Mouse (Mus musculus) urinary bladder, postnatal 4 days (tissue): ENCODE results near the gene Galm.
A peak's percentile ranks its signal among the peaks of the same experiment; 100 is the strongest.

Source experiments
- DNase-seq, 2 experiments: peaks; one replicate each; pipeline ENCODE4 v3.0.0; 2021 to 2022; ENCODE audit warnings: low spot score in 2 of 2

Galm gene

DNA sequence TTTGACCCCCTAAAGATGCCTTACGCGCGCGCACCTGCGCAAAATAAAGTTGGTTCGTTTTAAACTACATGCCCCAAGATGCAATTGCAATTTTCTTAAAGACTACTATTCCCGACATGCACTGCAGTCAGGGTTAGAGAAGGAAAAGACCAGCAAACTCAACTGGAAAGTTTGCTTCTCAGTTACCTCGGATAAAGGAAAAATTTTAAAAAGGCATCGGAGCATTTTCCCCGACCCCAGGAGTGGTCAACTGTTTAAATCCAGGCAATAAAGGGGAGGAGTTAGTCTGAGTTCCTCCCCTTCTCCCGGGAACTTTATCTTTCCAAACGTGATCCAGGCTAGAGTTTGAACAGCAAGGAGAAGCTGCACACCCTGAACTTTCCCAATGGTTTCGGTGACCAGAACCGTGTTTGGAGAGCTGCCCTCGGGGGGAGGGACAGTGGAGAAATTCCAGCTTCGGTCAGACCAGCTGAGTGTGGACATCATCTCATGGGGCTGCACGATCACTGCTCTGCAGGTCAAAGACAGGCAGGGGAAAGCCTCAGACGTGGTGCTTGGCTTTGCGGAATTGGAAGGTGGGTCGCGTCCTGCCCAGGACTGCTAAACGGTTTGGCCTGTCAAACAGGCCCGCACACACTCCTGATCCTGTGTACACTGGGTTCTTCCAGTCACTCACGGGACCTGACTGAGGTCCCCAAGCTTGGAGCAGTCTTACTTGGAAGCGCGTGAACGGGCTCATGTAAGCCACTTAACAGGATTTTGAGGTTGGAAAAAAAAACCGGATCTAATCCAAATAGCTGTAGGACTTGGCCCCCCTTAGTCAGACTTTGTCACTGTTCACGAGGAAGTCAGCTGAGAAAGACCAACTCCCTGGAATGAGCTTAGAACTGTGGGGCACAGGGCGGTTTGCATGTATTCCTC is at the start of gene Galm:
Gene Galm (plus strand): TSS at position 141 of the 921 bp plus-strand sequence.
- DNase-seq: peak; percentile 57 to 74

DNA sequence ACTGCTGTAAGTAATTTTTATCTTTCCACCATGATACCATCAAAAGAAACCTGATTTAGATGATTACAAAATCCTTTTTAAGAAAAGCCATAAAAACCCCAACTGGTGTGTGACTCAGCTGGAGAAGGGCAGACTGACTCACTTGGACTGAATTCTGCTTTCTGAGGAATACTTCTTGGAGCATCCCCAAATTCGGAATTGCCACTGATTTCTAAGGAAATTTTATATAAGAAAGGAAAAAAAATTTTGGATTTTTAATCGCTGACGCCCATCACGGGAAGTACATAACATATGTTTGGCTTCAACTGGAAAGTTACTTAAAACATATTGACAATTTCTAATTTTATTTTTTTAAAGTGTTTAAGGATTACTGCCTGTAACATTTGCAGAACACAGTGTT is 48.5 kb upstream of the Galm start:
- no peak for DNase-seq

DNA sequence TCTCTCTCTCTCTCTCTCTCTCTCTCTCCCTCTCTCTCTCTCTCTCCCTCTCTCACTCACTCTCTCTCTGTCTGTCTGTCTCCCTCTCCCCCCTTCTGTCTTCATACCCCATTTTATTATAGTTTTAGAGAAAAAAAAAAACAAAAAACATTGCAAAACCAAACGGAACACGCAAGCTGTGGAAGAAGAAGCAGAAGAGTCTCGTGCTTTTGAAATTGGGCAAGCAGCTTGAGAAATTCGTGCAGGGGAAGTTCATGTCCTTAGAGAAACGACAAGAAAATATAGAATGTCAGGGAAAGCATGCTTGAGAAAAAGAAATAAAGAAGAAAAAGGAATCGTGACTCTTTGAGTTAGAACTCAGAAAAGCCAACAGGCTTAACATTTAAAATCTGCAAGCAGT is 44.0 kb upstream of the Galm start:
- DNase-seq: no peak

DNA sequence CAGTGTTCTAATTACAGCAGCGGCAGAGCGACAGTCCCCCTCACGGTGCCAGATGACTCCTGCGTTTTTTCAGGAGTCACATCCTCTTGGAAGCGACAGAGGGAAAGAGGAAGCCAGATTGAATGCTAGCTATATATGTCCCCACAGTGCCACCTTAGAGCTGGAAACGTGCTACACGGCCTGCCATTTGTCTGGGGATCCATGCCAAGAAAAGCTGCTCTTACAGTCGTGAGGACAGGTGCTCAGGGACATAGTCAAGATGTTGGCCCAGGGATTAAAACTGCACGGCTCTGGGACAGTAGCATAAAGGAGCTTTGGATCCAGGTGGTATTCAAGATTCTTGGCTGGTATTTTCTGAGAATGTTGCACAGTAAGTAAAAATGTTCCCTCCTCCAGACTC is 42.8 kb upstream of the Galm start:
- no peak for DNase-seq

DNA sequence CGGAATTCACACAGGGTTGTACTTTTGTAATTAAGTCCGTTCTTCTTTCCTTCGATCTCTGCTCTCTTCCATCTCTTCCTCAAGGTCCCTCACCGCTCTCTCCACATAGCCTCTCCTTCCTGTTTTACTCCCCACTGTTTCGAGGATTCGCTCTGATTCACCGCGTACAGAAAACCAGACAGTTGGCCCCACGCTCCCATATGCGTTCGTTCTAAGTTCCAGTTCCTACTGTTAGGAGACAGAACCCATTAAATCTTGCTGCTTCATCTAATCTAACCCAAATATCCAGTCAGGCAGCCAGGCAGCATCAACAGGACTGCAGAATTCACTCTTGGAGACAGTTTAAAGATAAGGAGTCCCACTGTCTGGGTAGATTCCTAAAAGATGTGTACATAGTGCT is 40.7 kb upstream of the Galm start:
- DNase-seq: no peak

DNA sequence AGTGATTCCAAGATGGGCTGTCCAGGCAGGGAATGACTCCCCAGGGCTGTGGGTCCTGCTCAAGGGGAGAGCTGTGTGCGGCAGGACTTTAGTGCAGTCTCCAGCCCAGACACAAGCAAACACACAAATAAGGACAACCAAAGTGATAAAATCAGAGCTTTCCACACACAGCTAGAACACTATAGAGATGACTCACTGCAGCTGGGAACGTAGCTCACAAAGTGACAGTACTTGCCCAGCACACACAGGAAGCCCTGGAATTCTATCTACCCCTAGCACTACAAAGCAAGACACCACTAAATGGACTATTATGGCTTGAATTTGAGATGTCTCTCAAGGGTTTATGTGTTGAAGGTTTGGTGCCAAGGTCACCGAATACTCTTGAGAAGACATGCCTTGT is 39.1 kb upstream of the Galm start:
- DNase-seq: no peak

DNA sequence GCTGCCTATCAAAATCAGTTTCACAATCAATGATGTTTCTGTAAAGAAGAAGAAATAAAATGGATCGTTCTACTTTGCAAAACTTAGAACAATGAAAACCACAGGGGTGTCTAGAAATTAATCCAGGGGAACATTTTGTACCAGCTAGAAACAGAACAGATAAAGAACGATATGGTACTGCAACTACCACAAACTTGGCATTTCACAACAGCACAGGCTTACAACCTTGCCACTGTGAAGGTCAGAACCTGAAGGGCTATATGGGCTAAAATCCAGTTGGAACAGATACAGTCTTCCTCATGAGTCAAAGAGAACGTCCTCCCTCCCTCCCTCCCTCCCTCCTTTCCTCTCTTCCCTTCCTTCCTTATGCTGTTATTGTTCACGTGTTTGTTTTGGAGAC is 36.7 kb upstream of the Galm start:
- no peak for DNase-seq

DNA sequence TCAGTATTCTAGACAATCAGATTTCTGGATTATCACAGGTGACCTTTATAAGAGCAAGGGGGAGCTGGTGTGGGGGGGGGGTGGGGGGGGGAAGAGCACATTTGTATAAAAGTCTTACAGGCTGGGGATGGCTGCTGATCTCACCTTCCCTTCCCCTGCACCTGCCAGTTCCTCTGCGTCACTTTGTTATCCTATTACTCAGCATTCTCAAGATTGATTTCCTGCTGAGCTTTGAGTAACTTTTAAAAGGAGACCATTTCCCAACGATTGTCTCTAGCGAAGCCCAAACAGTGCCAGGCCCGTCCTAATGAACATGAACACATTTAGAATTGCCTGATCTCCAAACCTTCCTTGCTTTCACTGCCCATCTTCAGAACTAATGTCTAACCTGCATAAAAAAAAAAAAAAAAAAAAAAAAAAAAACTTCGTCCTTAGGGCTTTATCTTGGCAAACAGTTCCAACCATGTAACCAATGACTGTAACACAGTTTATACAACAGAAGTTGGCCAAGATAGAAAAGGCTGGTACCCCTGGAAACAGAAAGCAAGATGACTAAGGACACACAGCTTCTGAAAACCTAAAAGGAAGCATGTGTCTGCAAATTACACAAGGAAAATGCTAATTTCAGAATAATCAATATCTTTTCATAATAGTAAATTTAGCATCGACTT is 35.3 kb upstream of the Galm start:
- DNase-seq: no peak

DNA sequence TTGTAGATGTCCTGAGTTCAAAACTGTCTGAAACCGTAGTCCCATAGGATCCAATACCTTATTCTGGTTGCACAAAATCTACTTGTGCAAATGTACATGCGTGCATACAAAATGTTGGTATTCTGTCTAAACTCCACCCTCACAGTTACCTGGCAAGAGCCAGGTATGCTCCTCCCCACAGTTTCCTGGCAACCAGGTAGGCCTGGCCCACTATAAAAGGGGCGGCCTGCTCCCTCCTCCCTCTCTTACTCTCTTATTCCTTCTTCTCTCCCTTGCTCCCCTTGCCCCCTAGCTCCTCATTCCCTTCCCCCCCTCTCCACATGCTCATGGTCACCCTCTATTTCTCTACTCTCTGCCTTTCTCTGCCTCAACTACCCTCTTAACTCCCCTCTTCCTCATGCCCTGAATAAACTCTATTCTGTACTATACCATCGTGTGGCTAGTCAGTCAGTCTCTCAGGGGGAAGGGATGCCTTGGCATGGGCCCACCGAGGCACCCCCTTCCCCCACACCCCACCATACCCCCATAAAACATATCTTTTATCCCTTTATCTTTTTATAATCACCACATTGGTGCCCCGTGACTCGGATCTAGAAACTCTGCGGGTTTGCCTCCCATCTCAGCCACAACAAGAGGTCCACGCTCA is 31.9 kb upstream of the Galm start:
- no peak for DNase-seq

DNA sequence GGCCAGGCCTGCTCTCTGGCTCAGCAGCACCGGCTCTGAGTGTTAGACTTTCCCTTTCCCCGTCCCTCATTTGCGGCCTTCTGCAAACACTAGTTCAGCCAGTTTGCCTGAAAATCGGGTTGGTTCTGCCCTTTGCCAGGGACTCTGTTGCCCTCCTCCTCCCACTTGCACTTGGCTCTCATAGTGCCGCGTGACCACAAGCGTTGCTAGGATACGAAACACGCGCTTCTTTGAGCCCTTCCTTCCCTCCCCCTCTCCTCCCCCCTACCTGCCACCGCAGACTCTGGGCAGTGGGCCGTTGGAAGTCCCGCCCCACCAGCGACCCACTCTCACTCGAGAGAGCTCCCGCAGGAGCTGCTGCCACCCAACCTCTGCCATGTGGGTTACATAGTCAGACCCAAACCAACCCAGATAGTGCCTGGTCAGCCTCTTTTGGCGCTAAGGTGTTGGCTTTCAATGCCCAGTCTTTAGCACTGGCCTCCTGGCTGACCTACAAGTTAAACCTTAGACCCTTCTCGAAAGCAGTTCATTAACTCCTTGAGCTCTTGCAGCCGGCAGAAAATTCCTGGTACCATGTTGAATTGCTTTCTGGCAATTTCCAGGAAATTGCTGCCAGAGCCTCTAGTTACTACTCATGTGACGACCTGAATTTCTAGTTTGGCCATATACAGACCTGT is 31.1 kb upstream of the Galm start:
- DNase-seq: no peak

DNA sequence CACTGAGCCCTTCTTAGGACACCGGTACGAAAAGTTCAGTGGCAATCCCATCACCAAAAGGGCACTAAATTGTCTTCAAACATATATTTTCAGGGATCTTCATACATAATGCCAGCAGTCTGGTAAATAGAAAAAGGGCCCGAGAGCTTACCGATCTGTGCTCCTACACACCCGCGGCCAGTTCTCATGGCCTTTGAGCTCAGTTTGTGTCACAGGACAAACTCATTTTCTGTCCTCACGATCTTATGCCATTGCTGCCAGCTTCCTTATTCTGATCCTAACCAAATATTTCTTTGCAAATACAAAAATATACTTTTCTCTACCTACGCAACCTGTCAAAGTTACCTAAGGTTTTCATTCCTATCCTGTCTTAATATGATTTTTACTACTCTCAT is 30.6 kb upstream of the Galm start:
- no peak for DNase-seq

DNA sequence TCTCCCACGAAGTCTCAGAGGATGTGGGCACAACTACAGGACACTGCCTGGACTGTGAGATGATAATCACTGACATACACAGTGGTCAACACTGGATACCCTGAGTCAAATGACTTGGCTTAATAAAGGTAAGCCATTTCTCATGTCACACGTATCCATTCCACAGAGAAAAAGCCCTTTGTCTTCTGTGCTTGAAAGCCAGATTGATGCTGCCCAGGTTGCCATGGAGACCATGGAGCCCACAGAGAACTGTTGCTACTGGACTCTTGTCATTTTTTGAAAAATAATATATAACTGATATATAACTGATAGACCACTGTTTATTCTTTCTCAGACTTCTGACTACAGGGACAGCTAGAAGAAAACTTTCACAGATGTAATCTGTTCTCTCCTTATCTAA is 30.1 kb upstream of the Galm start:
- no peak for DNase-seq

DNA sequence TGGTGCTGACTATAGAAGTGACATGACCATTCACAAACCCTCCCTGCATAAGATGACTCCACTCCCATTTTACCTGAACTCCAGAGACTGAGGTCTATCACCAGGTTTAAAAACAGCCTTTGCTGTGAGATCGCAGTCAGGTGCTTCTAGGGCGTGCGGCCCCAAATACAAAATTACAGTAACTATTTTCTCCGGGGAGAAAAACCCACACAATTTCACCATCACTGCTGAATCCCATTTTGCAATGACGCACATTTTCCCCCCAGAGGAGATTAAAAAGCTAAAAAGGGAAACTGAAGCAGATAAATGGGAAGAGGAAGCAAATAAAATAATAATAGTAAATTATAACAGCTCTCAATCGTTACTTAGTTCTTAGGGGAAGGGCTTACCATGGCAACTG is 27.4 kb upstream of the Galm start:
- DNase-seq: no peak

DNA sequence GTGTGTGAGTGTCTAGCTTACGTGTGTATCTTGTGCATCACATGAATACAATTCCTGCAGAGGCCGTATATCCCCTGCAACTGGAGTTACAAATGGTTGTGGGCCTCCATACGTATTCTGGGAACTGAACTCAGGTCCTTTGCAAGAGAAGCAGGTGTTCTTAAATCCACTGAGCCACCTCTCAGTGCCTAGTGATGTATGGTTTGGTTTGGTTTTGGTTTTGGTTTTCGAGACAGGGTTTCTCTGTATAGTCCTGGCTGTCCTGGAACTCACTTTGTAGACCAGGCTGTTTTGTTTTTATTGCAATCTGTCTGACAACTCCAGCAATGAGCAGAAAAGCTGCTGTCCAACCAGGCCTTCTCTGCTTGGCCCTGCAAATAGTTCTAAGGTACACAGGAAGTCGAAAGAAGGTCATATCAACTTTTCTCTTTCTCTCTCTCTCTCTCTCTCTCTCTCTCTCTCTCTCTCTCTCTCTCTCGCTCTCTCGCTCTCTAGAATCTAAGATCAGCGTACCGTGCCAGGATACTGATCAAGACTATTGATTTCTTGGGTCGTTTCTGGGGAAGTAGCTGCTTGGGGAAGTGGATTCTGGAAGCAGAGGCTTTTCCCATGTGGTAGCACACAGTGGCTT is 21.8 kb upstream of the Galm start:
- DNase-seq: no peak

DNA sequence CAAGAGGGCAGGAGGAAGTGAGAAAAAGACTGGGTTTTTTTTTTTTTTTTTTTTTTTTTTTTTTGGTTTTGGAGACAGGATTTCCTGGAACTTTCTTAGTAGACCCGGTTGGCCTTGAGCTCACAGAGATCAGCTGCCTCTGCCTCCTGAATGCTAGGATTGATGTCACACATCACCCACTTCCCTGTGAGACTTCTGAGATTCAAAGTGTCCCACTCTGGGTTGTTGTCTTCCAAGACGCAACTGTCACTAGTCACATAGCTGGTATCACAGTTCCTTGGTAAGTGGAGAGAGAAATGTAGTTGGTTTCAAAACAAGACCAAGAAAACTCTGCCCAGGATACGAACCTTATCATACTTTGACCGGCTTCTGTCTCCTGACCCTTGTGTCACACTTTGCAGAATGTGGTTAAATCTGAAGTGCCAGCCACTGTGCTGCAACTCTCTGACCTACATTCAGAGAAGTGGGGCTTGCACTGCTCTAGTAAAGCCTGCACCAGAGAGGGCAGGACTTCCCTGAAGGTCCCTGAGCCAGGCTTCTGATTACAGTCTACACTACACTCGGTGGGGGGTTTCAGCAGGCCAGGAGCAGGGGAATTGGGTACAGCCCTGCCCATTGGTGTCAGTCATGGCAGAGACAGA is 14.5 kb upstream of the Galm start:
- DNase-seq: no peak

DNA sequence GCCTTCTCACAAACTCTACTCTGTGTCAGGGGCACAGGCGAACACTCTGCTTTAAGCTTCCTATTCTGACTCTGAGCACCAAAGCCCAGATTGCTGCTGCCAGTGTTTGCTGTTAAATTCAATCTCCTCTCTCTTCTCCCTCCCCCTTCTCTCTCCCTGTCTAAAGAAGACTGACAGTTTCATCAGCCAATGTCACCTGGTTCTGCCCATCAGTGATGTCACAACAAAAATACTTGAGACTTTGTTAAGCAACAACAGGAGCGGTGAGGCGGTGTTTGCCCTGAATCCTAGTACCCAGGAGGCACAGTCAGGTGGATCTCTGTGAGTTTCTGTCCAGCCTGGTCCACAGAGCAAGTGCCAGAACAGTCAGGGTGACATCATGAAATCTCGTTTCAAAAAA is 13.8 kb upstream of the Galm start:
- no peak for DNase-seq

DNA sequence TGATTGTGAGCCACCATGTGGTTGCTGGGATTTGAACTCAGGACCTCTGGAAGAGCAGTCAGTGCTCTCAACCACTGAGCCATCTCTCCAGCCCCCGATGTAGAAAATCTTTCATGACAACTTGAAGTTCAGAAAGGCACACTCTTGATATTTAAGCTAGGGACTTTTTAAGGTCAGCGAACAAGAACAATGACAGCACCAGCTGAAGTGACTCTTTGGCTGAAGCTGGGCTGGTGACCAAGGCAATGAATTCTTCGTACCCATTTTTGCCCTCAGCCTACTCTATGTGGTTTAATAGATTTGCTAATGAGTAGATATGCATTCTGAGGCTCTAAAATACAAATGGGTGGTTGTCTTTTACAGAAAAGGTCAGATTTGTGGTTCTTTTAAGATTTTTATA is 6.9 kb upstream of the Galm start:
- DNase-seq: no peak

DNA sequence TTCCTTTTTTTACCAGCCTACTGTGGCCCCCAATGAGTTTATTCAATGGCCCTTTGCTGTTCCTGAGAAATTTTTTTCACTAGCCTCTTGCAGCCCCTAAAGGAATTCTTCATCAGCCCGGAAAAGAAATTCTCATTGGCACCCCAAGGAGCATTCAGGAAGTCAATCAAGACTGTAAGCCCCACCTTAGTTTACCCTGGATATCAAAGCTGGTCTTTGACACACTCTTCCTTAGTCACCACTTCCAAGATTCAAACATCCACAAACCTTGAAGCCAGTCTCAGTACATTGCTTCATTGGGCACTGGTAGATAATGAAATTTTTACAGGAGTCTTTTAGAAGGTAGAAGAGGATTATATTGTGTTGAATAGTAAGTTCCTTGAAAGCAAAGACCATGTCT is 5.4 kb upstream of the Galm start:
- no peak for DNase-seq

DNA sequence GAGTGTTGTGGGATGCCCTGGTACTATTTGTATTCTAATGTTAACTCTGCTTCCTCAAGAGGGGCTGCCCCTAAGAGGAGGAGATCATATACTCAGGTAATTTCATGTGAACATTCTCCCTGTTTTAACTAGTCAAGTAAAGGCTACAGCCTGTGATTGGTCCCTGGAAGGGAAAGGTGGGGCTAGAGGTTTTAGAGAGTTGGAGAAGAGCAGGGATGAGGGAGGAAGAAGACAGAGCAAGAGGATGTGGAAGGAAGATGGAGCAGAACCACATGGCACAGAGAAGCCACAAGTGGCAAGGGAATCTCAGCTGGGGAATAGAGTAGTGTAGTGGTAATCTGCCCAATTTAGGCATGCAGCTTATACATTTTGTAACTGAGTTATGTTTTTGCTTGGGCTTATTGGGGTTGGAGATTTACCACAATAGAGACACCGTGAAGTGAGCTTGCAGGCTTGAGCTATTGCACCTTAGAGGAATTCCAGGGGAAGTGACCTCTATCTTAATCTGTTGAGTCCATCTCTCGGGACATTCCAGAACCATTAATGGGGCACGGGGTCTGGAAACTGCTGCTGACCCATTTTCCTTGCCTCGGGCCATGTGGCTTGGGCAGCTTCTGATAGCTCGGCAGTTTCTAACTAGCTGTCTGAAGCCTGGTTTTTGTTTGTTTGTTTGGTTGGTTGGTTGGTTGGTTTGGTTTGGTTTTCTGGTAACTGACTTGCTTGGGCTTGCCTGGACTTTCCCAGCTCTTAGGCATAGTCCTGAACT is 2.1 kb upstream of the Galm start:
- DNase-seq: no peak

DNA sequence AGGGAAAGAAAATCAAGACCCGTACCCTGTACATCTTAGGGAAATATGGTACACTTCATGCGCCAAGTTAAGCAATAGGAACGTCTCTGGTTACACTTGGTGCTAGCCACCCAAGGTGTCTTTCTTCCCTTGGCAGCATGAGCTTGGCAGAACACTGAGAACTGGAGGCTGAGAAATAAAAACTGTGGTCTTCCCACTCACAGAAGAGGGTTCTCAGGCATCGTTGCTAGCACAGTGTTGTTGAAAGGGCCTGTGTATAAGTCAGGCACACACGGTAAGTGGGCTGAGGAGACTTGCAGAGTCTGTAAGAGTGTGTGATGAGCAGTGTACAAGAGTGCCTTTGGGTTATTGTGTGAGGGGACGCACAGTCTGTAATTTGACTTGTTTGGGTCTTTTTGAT is 1.1 kb upstream of the Galm start:
- no peak for DNase-seq
